Mouse (Mus musculus) stomach, postnatal 0 days (tissue): ENCODE measurements around the gene Sub1.

Experiments used
- CTCF ChIP-seq: IDR thresholded peaks from 2 replicates; pipeline ENCODE4 v1.5.1; 2016; ENCODE audit warnings: antibody characterized with exemption, low read depth, mild to moderate bottlenecking, moderate library complexity
- EP300 ChIP-seq: optimal IDR thresholded peaks from 2 replicates; pipeline ENCODE3; 2016; ENCODE audit warnings: antibody characterized with exemption

- TF ChIP-seq CTCF (no peak), EP300 (no peak)
Measured at GRCm38 (mm10) chr15:11987892-11988291, 8.9 kb downstream of the Sub1 start.
